Mouse (Mus musculus) layer of hippocampus, adult 9-10 months (tissue): Measurements from ENCODE around the gene Gm5849.
"Not testable (repeated sequence)": the region's sequence is repeated elsewhere in the genome, so short reads cannot be mapped to it uniquely, and the experiment has no call there.

Experiments used
- DNase-seq: peaks from one replicate; pipeline ENCODE4 v3.0.0; 2022; ENCODE audit warnings: low spot score

The Gm5849 gene

DNA sequence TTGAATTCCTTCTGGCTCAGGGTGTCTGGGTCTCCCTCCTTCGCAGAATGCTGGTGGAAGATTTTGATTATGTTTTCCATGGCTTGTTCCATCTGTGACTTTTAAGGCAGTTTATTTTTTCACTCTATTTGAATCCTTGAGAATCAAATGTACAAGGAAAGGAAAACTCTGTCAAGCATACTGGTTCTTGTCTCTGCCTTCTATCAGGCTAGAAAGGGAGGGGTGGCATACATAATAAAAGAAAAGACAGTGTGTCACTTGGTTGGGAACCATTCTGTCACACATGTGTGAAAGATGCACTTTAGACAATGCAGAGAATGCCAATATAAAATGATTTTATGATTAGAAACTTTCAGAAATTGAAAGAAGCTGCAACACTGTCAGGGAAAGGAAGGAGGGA lies at the start of gene Gm5849:
Gm5849 (minus strand) TSS at position 101 of the 400 bp plus-strand sequence.
- not testable (repeated sequence) for DNase-seq

DNA sequence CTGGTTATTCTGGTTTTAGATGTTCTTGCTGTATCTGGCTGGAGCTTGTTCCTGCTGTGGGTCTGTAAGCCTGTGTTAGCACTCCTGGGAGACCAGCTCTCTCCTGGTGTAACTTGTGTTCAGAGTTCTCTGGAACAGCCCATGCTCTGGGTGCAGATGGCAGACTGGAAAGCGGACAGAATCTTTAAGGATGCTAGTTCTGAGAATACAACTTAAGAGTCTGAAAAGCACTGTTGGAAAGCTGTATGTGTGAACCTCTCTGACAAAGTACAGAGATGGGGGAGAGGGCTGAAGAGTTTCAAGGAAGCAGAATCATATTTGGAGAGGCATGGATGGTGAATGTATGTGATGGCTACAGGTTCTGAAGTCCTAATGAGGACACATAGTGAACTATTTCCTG lies 28.0 kb downstream of the Gm5849 start:
- DNase-seq: no peak

DNA sequence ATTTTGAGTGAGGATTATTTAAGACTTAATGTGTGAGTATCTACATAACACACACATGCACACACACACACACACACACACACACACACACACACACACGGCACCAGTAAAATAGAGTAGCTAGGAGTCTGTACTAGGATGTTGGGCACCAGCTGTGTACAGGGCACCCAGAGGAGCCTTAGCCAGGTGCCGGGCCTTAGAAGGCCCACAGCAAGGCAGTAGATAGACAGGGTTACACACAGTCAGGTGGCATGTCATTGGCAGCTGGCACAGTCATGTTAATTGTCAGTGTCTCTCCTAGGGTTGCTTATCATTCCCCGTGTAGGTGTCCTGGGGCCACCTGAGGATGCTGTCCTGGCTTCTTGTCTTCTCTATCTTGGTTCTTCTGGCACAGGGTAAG lies 51.1 kb downstream of the Gm5849 start, which contains the start of gene Pglyrp4:
Pglyrp4 (plus strand) TSS at position 301 of the 400 bp plus-strand sequence.
- DNase-seq: no peak
